Mouse (Mus musculus) bone marrow, adult 2 months (tissue): Measurements from ENCODE around the gene Gstt2.

Experiments used
- CTCF ChIP-seq: fragments of 200-500 bp; IDR thresholded peaks from 2 replicates; pipeline ENCODE4 v1.5.1; 2011; ENCODE audit warnings: low read length, control low read depth; ENCODE audit not compliant: control insufficient read depth, insufficient read depth
- POLR2A ChIP-seq: fragments of 200-500 bp; IDR thresholded peaks from 2 replicates; pipeline ENCODE4 v1.6.1; 2011; ENCODE audit warnings: low read depth, mild to moderate bottlenecking, control low read depth, low read length, borderline replicate concordance; ENCODE audit not compliant: control insufficient read depth

GRCm38 (mm10) chr10:75827668-75828360, 9.4 kb downstream of the Gstt2 start:
- no peak for TF ChIP-seq CTCF
- no peak for TF ChIP-seq POLR2A
